Mouse (Mus musculus): ENCODE data around the gene Pkn1.

GRCm38 (mm10) chr8:83716563-83716962, 17.6 kb upstream of the Pkn1 start:
- TF ChIP-seq CTCF (IDR thresholded peaks at IDR 0.05; ENCODE audit: low read depth, low read length) (no peak), POLR2A (IDR thresholded peaks at IDR 0.05; ENCODE audit: borderline replicate concordance, low read depth, low read length) (no peak)
